Mouse (Mus musculus): ENCODE results near the gene Qtrt1.

DNA sequence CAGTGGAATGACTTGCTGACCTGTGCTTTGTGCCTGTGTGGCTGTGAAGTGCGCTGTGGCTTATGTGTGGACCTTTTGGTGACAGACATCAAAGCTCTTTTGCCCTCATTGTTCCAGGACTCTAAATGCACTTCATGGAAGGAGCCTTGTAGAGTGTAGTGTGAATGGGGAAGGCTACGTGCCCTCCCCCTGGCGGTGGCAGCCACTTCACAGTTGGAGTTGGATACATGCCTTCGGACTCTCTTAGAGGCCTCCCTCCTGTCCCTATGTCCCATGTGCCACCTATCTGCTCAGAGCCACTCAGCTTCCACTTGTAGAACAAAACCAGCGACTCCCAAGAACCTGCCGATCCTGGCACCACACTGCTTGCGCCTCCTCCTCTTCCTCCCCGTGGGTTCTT is 22.1 kb downstream of the Qtrt1 start:
- TF ChIP-seq POLR2A (IDR thresholded peaks at IDR 0.05; ENCODE audit: borderline replicate concordance, insufficient read depth, low read length) (no peak), CTCF (IDR thresholded peaks at IDR 0.05; ENCODE audit: borderline replicate concordance, insufficient read depth, low read depth, low read length) (peak; percentile 52; the same call in 1 of the 2 replicates)
